Mouse (Mus musculus): ENCODE results near the gene Immp2l.

The Immp2l gene

DNA sequence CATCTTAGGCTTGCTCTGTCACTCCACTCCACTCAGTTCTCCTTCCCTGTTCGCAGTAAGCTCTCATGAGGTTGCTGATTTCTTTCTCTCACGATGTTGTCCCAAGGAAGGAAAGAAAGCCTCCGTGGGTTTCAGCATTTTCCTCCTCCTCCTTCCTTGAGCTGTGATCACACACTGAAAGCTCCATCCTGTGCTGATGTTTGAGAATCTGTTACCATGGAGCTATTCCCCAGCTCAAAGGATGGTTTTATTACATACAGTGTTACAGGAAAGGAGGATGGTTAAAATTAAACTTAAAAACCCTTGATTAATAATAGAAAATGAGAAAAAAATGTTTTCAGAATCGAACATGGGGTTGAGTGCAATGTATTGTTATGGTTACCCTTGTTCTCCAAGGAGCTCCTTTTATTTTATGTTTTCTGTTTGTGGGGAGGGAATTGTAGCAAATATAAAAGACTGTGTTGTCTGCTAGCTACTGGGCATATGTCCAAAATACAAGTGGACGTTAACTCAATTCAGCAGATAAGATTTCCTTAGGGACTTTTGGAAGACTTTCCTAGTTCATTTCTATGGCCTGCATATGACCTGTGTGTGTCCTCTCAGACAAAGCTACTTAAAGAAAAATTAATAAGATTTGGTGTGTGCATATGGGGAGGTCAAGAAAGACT is 853.5 kb downstream of the Immp2l start:
- no peak for DNase-seq

DNA sequence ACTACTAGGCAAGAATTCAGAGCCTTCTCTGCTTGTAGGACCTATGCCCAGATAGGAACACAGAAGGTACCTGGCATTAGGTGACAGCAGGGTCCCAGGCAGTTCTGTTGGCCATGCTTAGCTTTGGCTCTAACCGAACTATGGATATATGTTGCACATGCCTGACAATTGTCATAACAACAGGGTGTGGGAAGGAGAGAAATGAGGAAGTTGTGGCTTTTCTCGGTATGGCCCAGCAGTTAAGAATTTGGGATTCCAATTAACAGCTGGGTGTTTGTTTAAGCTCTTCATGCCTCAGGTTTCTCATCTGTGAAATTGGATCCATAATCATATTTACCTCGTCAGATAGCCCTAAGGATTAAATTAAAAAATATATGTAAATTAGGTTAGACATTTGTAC is 854.6 kb downstream of the Immp2l start:
- no peak for DNase-seq

DNA sequence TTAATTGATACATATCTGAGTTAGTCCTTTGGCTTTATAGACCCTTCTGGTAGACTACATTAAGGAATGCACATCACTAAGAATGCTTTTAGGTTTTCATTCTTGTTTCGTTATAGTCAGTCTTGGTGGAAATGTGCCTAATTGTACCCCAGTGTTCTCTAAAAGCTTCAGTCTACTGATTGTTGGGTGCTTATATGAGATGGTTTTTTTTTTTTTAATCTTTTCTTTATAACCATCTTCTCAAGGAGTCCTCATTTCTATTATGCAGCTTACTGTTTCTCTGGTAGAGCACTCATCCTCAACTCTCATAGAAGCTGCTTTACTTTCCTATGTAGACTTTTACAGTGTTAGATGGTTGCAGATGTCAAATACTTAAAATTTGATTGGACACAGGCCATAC is 855.1 kb downstream of the Immp2l start:
- DNase-seq, result no peak

DNA sequence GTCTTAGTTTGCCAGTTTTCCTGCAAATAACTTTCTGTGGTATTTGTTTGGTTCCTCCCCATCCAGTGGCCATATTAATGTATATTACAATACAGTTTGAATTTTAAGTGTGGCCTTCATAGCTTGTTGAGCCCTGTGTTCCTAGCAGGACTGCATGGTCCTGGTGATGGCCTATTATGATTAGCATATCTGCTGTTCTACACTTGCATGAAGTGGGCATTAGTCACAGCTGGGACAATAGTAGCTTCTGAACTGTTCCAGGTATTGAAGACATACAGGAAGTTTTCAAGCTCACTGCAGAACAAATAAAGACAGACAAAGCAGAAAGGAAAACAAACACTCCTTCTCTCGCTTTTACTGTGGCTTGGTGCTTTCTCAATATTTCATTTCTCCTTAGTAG is 855.5 kb downstream of the Immp2l start:
- DNase-seq, result no peak

DNA sequence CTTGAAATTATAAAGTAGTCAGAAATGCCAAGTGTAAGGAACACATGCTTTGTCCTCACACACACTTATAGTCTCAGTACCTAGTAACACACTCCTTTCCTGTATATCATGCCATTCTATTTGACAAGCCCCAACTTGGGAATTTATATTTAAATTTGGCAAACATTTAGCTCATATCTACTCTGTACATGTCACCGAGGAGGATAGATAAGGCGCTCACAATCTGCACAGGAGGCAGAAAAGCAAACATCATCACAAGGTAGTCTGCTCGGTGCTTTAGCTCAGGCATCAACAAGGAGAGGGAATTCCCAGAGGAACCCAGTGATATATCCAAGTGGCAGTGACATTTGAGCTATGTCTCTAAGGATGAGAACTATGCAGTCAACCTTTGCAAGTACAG is 856.9 kb downstream of the Immp2l start:
- no peak for DNase-seq

DNA sequence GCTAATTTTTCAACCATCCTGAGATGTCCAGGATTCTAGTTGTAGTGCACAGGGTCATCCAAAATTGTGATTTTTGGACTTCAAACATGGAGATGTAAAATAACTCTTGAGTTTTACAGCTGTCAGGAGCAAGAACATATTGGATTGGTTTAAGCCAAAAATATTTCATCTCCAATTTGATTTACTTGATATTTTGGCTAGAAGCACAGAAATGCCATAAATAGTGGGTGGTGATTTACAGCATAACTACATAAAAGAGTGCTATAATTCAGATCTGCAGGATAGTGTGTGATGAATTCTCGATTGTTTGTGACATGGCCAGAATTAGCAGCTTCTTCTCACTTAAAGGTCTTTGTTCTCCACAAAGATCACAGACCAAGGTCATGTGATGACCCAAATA is 884.1 kb downstream of the Immp2l start:
- DNase-seq, result no peak

DNA sequence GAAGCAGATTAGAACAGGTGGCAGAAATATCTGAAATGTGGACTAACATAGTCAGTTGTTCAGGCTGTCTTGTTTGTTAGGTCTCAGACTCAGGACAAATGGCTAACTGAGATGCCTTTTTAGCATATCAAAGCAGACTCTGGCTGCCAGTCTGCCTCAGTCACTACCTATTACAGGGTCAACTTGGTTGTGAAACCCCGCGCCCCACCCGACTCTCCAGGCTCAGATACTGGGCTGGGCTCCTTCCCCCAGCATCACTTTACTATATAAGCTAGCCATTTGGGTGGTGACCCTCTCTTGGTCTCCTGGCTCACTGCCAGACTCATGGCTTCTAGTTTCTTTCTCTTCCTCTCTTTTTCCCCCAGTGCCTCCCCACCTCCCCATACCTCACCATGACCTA is 887.7 kb downstream of the Immp2l start:
- DNase-seq, result no peak

DNA sequence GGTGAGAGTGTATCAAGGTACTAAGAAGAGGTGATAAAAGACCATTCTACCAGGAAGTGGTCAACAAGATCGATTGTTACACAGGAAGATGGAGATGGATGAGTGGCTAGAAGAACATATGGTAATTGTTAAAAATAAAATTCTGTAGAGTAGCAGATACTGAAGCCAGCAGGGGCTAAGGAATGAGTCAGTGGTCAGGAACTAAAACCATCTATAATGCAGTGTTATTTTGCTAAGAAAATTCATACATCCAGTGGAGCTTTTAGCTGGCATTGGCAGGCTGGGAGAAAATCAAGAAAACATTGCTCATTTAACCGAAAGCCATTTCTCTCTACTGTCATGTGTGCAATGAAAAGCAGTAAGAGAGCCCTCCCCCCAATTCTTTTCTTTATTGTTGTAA is 913.9 kb downstream of the Immp2l start:
- no peak for DNase-seq

DNA sequence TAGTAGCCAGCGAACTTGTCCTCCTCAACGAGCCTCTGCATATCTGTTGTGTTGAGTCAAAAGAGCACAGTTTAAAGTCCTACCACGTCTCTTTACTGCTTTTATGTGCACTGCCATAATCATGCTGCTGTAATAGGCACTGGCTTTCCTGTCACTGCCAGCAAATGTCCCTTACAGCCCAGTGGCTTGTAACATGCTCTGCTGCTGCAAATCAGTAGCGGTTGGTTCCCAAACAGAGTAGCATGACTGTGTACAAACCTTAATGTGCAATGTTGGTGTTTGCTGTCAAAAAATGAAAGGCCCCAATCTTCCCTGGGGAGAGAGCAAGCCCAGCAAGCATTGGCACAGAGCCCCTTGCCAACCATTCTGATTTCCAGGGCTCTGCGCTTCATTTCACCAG is 918.0 kb downstream of the Immp2l start:
- DNase-seq, result no peak

DNA sequence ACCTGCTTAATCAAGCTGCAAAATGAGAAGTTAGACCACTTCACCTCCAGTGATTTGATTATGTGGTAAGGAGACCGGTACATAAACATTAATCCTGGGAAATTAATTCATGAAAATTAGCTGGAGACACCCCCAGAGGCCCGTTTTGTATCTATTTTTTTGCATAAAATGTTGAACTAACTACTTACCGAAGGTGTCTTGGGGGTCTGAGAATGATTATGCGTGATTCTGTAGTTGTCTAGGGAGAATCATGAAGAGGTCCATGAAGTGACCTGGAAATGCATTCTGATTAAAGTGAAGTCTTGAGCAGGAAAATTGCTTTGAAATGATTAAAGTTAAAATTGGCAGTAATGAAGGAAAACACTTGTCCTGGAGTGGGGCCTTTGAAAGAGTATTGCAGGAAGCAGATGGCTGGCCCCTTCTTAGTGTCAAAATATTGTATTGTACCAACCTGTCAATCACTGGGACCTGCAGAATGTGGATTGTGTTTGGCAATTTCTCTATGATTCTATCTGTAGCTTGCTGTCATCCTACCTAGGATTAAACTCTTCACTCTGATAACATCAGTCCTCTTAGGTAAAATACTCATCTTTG is 920.3 kb downstream of the Immp2l start:
- no peak for DNase-seq

DNA sequence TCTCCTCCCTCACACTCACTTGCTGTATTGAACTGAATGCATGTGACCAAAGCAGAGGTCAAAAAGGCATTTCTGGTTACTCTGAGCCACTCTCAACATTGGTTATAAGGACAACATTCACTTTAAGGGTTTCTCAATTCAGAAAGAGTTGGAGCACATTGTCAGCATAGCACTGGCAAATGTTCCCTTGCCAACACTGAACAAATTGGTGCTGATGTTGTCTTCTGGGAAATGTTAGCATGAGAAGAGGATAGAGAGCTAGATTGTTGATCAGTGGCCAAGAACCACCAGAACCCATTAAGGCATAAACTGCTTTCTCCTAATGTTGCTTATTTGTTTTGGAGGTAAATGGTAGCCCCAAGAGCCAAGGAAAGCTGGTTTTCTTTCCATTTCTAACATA is 922.6 kb downstream of the Immp2l start:
- DNase-seq, result no peak

DNA sequence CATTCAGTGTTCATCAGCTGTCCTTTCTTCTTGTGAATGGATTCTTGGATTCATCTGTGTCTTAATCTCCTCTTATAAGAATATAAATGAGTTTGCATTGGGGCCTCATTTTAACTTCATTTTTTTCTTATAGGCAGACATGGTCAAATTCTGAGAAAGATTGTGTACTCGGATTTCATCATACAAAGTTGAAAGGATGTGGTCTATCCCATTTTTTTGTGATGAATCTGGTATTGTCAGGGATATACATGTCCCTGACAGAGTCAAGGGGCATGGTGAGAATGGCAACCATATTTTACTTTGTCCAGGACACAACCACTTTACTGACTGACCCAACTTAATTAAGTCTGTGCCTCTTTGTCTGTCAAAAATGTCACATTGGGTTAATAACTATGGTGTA is 925.5 kb downstream of the Immp2l start:
- DNase-seq, result no peak

DNA sequence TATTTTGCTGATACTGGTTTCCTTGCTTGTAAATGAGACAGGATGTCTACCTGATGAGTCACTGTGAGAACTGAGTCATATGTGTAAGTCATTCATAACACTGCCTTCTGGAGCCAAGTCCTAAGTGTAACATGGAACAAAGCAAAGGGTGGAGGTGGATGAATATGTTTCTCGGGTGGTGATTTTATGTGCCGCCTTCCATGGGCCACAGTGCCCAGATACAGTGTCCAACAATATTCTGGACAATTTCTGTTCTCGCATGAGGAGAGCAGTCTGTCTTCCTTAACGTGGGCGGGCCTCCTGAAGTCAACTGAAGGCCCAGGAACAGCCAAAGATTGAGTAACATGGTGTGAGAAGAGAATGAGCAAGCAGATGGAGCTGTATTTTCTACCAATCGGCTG is 926.0 kb downstream of the Immp2l start:
- DNase-seq, result no peak

DNA sequence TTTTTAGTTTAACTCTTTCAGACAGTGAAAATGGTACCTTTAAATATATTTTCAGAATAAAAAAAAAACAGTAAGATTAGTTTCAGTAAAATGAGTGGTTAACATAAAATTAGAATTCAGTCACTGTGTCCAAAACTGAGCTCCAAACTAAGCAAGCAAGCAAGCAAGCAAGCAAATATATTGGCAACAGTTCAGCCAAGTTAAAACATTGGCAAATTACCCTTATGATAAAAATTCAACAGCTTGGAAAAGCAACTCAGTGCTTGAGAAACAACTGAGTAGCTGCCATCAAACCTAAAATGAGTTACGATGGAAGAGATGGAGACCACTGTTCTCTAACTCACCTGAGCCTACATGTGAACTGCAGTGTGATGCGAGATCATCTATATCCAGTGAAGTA is 926.8 kb downstream of the Immp2l start:
- no peak for DNase-seq

DNA sequence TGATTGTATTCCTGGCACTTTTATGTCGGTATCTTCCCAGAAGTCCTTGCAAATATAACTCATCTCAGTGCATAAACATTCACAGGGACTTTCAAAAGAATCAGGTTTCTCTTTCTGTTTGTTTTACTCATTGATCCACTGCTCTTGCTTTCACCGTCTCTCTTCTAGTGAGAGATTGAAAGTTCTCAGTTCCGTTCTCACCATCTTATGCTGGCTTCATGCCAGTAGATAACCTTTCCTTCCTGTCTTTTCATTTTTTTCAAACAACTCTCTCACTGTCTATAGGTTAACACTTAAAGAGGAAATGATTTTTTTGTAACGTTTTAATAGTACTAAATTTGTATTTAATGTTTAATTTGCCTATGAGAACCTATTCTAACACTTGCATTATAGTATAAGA is 937.1 kb downstream of the Immp2l start:
- no peak for DNase-seq

DNA sequence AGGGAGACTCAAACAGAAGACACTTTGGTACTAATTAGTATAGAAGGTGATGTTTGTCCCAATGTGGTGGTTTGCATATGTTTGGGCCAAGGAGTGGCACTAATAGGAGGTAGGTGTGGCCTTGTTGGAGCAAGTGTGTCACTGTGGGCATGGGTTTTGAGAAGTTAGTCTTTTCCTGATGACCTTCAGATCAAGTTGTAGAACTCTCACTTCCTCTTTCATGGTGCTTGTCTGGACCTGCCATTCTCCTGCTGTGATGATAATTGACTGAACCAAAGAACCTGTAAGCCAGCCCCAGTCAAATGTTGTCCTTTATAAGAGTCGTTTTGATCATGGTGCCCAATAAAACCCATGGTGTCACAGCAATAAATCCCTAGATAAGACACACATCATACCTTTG is 967.5 kb downstream of the Immp2l start:
- DNase-seq, result no peak
